Mouse (Mus musculus): ENCODE data around the gene Rabif. TPM values are rescaled to one million over a fixed set of nuclear protein-coding genes. Genes with fewer than 3 reads are reported as not detected.
"Not testable (repeated sequence)": the region's sequence is repeated elsewhere in the genome, so short reads cannot be mapped to it uniquely, and the experiment has no call there.

The Rabif gene
- 20.3 and 22.4 TPM in 2 replicates for total RNA-seq (2017)

DNA sequence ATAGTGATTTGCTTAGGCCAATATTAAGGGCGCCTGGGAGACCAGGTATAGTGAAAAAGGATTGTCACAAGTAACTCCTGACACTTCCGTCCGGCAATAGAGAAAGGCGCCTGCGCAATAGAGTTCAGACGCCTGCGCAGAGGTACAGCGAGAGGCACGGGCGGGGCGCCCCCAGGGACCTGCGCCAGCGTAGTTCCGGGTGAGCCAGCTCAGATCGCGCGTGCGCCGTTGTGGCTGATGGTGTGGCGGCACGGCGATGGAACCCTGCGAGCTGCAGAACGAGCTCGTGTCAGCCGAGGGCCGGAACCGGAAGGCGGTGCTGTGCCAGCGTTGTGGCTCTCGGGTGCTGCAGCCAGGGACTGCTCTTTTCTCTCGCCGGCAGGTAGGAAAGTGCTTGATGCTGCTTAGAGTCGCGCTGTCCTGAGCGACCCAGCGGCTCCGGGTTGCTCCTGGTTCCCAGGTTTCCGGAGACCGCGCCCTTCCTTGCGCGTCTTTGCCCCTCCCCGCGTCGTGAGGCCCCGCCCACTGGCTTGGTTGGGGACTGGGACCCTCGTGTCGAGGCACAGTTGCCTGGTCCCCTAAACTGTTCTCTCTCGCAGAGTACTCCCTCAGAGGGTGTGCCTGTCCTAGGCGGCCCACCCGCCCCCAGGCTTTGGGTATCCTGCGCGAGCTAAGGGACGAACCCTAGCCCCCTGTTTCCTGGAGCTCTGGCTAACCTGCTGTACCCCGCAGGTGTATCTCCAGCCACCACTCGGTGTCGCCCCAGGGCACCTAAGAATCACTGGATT, at the start of gene Rabif:
TSS of gene Rabif (plus strand) at position 221 of the 788 bp plus-strand sequence.
- ATAC-seq (replicated peaks in 1 of 2; ENCODE audit: insufficient read depth in 1 of 2, low FRiP score in 2 of 2, low TSS enrichment in 1 of 2, low read depth in 1 of 2, poor library complexity in 2 of 2, severe bottlenecking in 2 of 2): peak; percentile 98

DNA sequence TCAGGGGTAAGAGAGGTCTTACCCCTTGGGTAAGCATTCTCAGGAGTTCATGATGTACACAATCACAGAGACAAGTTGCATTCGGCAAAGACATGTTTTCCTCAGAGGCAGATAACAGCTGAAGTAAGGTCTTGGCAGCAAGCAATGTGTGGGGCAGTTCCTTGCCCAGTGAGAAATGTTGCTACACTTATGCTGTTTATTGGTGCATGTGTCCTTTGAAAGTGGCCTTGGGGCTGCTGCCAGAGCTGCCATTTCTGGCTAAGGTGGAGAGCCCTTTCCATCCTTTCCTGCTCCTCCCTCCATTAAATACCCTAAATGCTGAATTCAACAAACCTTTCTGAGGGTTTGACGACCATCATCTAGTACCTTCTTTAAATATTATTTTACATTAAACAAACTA, 49.0 kb upstream of the Rabif start:
- no peak for ATAC-seq (replicated peaks in 1 of 2; ENCODE audit: insufficient read depth in 1 of 2, low FRiP score in 2 of 2, low TSS enrichment in 1 of 2, low read depth in 1 of 2, poor library complexity in 2 of 2, severe bottlenecking in 2 of 2)

DNA sequence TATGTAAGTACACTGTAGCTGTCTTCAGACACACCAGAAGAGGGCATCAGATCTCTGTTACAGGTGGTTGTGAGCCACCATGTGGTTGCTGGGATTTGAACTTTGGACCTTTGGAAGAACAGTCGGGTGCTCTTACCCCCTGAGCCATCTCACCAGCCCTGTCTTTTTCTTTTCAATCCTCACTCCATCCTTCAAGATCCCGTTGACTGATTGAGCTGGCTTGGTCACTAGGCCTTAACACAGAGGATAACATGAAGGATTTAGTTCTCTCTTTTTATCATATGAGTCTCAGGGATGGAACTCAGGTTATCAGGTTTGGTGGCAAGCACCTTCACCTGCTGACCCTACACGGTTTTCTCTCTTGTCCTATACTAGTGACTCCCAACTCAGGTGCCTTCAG, 45.9 kb upstream of the Rabif start:
- not testable (repeated sequence) for ATAC-seq (replicated peaks in 1 of 2; ENCODE audit: insufficient read depth in 1 of 2, low FRiP score in 2 of 2, low TSS enrichment in 1 of 2, low read depth in 1 of 2, poor library complexity in 2 of 2, severe bottlenecking in 2 of 2)

- ATAC-seq (replicated peaks in 1 of 2; ENCODE audit: insufficient read depth in 1 of 2, low FRiP score in 2 of 2, low TSS enrichment in 1 of 2, low read depth in 1 of 2, poor library complexity in 2 of 2, severe bottlenecking in 2 of 2): no peak
Observed at GRCm38 (mm10) chr1:134450201-134450600, 44.2 kb upstream of the Rabif start.

- peak; percentile 48 to 56; a peak in 2 of 4 replicates for ATAC-seq (replicated peaks in 1 of 2; ENCODE audit: insufficient read depth in 1 of 2, low FRiP score in 2 of 2, low TSS enrichment in 1 of 2, low read depth in 1 of 2, poor library complexity in 2 of 2, severe bottlenecking in 2 of 2)
Observed at GRCm38 (mm10) chr1:134450986-134451385, 43.5 kb upstream of the Rabif start.

DNA sequence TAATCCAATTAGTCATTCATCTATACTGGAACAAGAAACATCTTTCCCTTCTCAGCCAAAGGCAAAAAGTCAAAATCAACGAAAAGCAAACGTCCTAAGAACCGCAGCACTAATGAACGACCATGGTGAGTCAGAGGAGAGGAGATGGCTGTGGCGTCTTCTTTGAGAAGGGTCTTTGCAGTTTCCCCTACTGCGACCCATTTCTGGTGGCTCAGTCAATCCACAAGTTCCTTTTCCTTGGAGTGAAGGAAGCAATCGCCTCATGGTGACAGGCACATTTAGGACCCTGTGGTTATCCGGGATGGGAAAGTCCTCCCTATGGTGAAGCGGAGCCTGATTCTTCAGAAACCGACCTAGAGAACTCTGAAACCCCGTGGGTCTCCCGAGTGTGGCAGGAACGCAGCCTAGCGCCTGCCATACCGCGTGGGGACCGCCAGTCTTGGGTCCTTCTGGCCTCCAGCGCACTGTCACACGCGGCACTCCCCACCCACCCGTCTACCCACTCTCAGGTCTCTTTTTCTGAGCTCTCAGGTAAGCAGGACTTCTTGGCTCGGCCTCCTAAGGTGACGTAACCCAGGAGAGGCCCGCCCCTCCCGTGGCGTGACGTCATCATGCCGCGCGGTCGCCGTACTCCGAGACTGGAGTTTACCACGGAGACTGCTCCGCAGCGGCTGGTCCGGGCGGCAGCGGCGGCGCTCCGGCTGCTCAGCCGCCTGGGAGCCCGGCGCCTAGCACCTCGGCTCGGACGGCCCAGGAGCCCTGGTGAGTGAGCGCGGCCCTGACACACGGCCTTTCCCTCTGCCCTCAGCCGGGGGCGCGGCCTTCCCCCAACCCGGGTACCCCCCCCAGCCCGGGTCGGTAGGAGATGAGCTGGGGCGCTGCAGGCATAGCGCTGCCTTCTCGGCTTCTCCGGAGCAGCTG, 39.3 kb upstream of the Rabif start, which contains the start of gene Klhl12:
TSS of gene Klhl12 (plus strand) at position 628 of the 921 bp plus-strand sequence.
- ATAC-seq (replicated peaks in 1 of 2; ENCODE audit: insufficient read depth in 1 of 2, low FRiP score in 2 of 2, low TSS enrichment in 1 of 2, low read depth in 1 of 2, poor library complexity in 2 of 2, severe bottlenecking in 2 of 2): peak; percentile 81 to 94

DNA sequence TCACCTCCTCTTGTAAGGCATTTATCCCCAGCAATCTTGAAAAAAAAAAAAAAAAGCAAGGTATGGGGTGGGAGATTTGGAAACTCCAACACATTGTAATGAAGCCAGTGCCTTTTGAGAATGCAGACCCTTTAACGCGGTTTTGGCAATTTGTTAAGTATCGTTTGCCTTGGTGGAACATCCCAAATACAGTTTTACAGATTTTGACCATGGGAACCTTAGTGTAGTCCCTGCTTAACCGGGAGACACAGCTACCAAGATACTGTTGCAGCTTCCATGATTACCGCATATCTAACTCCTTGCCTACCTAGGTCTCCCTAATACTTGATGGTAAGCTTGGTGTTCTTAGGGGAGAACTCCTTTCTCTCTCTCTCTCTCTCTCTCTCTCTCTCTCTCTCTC, 38.4 kb upstream of the Rabif start:
- no peak for ATAC-seq (replicated peaks in 1 of 2; ENCODE audit: insufficient read depth in 1 of 2, low FRiP score in 2 of 2, low TSS enrichment in 1 of 2, low read depth in 1 of 2, poor library complexity in 2 of 2, severe bottlenecking in 2 of 2)

DNA sequence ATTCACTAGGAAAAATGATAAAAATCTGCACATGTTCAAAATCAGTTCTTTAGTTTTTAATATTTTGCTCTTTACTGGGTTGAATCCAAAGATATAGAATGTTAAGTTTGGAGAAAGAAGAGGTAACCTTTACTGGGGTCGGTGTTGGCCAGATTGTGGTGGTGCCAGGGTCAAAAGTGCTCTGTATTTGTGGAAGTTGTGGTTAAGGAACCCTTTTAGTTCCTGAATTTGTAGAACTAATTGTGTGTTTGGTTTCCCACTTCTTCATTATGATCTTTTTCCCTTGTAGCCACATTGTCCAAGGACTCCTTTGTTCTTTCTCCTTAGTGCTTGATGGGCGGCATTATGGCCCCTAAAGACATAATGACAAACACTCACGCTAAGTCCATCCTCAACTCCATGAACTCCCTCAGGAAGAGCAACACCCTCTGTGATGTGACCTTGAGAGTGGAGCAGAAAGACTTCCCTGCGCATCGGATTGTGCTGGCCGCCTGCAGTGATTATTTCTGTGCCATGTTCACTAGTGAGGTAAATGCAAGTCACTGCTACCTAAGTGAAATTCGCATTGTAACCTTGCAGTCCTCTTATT, 36.2 kb upstream of the Rabif start:
- ATAC-seq (replicated peaks in 1 of 2; ENCODE audit: insufficient read depth in 1 of 2, low FRiP score in 2 of 2, low TSS enrichment in 1 of 2, low read depth in 1 of 2, poor library complexity in 2 of 2, severe bottlenecking in 2 of 2): no peak

- ATAC-seq (replicated peaks in 1 of 2; ENCODE audit: insufficient read depth in 1 of 2, low FRiP score in 2 of 2, low TSS enrichment in 1 of 2, low read depth in 1 of 2, poor library complexity in 2 of 2, severe bottlenecking in 2 of 2): no peak; a peak in 1 of 4 replicates
Observed at GRCm38 (mm10) chr1:134460294-134461284, 33.9 kb upstream of the Rabif start.

- no peak for ATAC-seq (replicated peaks in 1 of 2; ENCODE audit: insufficient read depth in 1 of 2, low FRiP score in 2 of 2, low TSS enrichment in 1 of 2, low read depth in 1 of 2, poor library complexity in 2 of 2, severe bottlenecking in 2 of 2)
Observed at GRCm38 (mm10) chr1:134484623-134485022, 9.8 kb upstream of the Rabif start.

- ATAC-seq (replicated peaks in 1 of 2; ENCODE audit: insufficient read depth in 1 of 2, low FRiP score in 2 of 2, low TSS enrichment in 1 of 2, low read depth in 1 of 2, poor library complexity in 2 of 2, severe bottlenecking in 2 of 2): no peak
Observed at GRCm38 (mm10) chr1:134490903-134491801, 3.3 kb upstream of the Rabif start.

DNA sequence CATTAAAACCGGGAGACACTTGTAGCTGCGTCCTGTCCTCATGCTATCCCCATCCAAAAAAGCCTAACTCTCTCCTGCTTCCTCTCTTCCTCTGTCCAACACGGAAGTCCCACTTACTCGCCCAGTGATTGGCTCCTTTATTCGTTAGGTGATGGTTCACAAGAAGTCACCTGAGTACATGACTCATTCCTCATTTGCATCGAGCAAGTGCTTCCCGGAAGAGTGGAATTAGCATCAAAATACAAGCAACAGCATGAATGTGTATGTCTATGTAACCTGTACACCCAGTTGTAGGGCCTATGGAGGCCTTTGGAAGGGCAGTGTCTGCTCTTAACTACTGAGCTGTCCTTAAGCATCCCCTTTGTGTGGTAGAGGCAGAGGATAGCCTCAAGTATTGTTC, 2.2 kb upstream of the Rabif start:
- ATAC-seq (replicated peaks in 1 of 2; ENCODE audit: insufficient read depth in 1 of 2, low FRiP score in 2 of 2, low TSS enrichment in 1 of 2, low read depth in 1 of 2, poor library complexity in 2 of 2, severe bottlenecking in 2 of 2): no peak

DNA sequence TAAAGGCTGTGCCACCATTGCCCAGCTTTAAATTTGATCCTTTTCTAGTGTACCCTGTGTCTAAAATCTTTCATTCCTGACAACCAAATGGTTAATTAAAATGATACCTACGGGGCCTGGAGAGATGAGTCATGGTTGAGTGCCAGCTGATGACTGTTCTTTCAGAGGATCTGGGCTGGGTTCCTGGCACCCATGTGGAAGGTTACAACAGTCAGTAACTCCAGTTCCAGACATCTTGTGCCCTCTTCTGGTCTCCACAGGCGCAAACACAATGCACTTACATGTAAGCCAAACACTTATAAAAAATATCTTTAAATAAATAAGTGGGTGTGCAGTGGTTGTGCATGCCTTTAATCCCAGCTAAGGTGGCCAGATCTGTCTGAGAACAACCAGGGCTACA, 952 bp upstream of the Rabif start:
- ATAC-seq (replicated peaks in 1 of 2; ENCODE audit: insufficient read depth in 1 of 2, low FRiP score in 2 of 2, low TSS enrichment in 1 of 2, low read depth in 1 of 2, poor library complexity in 2 of 2, severe bottlenecking in 2 of 2): no peak

DNA sequence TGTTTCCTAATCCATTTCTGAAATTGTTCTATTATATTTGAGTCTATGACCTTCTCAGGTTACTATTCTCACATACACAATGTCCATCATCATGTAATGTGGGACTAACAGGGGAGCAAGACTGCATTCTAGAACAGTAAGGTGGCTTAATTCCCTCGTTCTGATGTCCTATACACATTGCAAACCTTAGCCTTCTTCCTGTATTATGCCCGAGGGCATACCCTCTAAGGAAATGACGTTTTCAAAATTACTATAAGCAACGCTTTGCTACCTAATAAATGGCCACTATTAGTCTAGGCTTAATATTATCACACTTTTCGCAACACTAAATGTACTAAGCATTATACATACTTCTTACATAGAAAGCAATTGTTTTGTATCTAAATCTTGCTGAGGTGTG, 492 bp upstream of the Rabif start:
- ATAC-seq (replicated peaks in 1 of 2; ENCODE audit: insufficient read depth in 1 of 2, low FRiP score in 2 of 2, low TSS enrichment in 1 of 2, low read depth in 1 of 2, poor library complexity in 2 of 2, severe bottlenecking in 2 of 2): peak in 1 of 2 experiments; percentile 20; a peak in 1 of 4 replicates

DNA sequence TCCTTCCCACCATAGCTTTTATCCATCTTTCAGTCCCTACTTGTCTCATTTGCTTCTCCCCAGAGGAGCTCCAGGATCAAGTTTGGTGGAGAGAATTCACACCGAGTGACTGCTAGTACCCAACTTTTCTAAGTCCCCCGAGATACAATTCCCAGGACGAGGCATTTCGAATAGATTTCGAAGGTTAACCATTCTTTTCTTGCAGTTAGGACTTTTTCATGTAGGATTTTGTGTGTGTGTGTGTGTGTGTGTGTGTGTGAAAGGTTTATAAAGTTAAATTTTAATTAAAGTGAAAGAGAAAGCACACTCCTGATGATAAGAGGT, 730 bp downstream of the Rabif start:
- no peak for ATAC-seq (replicated peaks in 1 of 2; ENCODE audit: insufficient read depth in 1 of 2, low FRiP score in 2 of 2, low TSS enrichment in 1 of 2, low read depth in 1 of 2, poor library complexity in 2 of 2, severe bottlenecking in 2 of 2)

- ATAC-seq (replicated peaks in 1 of 2; ENCODE audit: insufficient read depth in 1 of 2, low FRiP score in 2 of 2, low TSS enrichment in 1 of 2, low read depth in 1 of 2, poor library complexity in 2 of 2, severe bottlenecking in 2 of 2): no peak
Observed at GRCm38 (mm10) chr1:134495991-134496390, 1.5 kb downstream of the Rabif start.
